10 mouse cellular contexts compared by ENCODE assay signal in the genomic region with DNA sequence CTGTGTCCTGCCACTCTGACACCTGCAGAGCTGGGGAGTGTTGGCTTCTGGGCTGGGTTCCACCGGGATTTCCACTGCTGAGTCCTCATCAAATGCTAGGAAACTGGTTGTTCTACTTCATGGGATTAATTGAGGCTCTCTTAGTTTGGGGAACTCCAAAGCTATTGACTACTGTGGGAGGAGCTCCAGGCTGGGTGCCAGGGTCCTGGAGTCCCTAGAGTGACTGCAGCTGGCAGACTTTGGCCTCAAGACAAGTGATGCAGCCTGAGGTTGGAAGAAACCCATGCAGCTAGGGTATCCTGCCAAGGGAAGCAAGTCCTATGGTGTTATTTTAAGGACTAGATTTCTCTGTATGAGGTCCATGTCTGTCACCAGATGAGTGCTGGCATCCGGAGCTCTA. TPM values are rescaled to one million over a fixed set of nuclear protein-coding genes. Genes with fewer than 3 reads are reported as not detected.
DNase-seq lines count a peak whose midpoint lies in the region; ATAC-seq lines count a peak whose summit lies in the region.
"Had no signal": no experiment of that assay in that cellular context is flagged by ENCODE, and none has a peak within 500 bp of the region (broad histone marks: within the 10 kb centered on the region; RNA-seq: fewer than 3 reads in every experiment).

No protein-coding gene starts in this region.

- DNase-seq in cerebellum, adult 18-20 months, result peak; percentile 38 to 45
- DNase-seq in cerebellum, adult 11 months, result no peak
- DNase-seq in layer of hippocampus, adult 11-12 months (ENCODE audit: low spot score), result peak; percentile 42
- no peak for DNase-seq in layer of hippocampus, postnatal 25 days (ENCODE audit: extremely low spot score in 1 of 2, low spot score in 1 of 2)
- DNase-seq in gonadal fat pad, adult 2 months (ENCODE audit: low read depth), result peak; percentile 6
- peak; percentile 58 for DNase-seq in lung, postnatal 36 days
- no peak for DNase-seq in embryo, embryonic 9.5 days (ENCODE audit: extremely low spot score)
- DNase-seq: liver had no signal

- ATAC-seq in inflammation-experienced regulatory T-cells, adult 6 months, result no peak

RNA-seq across cellular contexts. Expression of gene Nkx6-2, which starts 44.1 kb away (rescaled TPM):
- 10 to 100 TPM; 11.2 to 14.6 TPM for total RNA-seq in layer of hippocampus, postnatal 25 days (2021)
- polyA plus RNA-seq in gonadal fat pad, adult 2 months (2012; rRNA removed), result 0.18 TPM in 1 of 2 replicates, not detected in the other
- not detected for polyA plus RNA-seq in inflammation-experienced regulatory T-cells, adult 6 months (2017; shearing (Covaris generic))
- polyA plus RNA-seq: embryonic facial prominence, embryonic 13.5 days had no signal

Comparison
In these comparisons a context has a peak if more than half of its experiments do, and no peak if none do; other contexts are left out.
1. DNase-seq: peak in cerebellum, adult 18-20 months (2 of 2), layer of hippocampus, adult 11-12 months (single experiment), gonadal fat pad, adult 2 months (single experiment) and lung, postnatal 36 days (single experiment); none in cerebellum, adult 11 months (single experiment), layer of hippocampus, postnatal 25 days (0 of 2) and embryo, embryonic 9.5 days (single experiment).